Mouse (Mus musculus): Measurements from ENCODE around the gene Umad1.
A peak's percentile ranks its signal among the peaks of the same experiment; 100 is the strongest.

Umad1 gene

DNA sequence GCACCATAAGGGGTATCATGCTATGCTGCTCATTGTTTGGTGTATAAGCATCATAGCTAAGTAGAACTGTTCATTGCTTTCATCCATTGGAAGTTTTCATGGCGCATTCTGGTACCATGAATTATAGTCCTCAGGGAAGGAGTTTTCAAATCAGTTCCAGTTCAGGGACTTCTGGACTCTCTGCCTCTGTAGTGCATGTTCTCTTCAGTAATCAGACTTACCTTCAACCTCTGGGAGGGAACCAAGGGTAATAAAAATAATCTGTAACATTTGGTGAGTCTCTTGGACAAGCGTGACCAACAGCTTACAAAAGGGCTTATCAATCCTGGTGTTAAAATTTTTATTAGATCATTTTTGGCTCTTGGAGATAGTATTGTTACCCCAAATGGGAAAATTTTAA is 60.5 kb downstream of the Umad1 start:
- peak; percentile 6 to 11 for DNase-seq

DNA sequence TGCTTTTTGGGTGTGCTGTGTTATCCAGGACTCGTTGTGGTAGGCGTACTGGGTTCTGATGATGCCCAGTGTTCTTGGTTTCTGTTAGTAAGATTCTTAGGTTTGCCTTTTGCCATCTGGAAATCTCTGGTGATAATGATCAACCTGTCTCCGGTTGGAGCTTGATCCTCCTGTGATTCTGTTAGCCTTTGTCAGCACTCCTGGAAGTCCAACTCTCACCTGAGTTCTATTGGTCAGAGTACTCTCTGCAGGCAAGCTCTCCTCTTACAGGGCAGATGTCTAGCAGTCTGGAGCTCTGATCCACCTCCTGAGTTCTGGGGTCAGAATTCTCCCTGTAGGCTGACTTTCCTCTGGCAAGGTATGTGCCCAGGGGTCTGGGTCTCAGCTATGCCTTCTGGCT is 72.4 kb downstream of the Umad1 start:
- peak; percentile 8 to 14 for DNase-seq

DNA sequence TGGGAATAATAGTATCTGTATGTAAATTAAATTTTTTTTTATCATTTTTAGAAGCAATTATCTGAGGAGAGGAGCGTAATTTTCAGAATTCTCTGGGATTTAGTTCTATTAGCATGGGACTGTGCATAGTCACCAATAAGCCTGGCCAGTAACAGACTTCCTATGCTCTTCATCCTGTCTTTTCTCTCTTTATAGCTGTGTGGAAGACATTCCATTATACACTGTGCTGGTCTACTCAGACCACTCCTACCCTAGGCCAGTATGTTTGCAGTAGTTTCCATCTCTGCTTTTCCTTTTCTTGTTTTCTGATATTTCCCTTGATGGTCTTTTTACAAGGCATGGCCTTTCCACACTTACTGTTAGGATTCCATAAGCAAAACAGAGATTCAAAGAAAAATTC is 74.3 kb downstream of the Umad1 start:
- DNase-seq = no peak

DNA sequence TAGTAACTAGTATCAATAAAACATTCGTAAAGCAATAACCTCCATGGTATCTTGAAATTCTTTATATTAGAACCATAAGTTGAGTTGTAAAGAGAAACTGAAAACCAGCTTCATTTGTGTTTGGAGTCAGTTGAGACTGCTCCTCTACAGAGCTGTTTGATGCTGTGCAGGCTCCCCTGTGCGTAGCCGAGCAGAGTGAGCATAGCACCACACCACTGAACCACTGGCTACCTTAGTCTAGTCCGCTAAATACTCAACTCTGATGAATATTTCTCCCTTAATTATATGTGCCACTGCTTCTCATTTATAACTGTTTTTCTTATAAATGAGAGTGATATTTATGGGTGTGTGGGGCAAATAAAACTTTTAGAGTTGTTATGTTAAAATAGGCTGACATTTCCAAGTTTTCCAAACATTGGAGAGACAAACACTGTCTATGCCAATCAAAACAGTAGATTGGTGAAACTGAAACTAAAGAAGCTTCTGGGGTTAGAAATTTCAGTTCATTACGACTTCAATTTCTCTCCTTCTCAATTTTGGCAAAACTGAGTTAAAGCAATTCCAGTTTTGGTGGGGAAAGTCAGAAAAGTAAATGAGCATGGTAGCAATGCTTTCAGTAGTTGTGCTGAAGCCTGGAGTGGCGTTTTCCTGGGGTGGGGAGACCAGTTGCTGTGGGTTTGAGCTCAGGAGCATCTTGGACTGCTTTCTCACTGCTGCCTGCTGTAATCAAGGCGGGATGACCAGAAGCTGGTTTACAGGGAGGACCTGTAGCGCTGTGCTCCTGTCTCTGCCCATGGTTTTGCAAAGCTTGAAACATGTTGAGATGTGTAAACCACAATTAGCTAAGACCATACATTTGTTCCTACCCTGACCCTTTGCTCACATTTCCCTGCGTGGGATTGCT is 77.7 kb downstream of the Umad1 start:
- DNase-seq = no peak

DNA sequence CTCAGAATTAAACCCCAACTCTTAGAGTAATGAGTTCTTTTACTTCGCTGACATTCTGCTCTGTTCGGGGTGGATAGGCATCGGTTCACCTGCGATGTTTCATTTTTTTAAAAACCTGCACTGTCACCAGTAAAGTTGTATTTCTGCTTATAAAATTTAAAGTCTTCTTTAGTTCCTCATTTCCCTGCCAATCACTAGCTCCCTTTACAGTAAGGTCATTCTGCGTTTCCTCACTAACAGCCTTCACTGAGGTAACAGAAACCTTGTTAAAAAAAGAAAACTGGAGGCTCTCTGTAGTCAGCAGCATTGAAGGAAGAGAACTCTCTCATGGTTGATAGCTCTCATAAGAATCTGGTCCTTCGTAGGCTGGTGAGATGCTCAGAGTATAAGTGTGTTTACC is 80.4 kb downstream of the Umad1 start:
- no peak for DNase-seq

DNA sequence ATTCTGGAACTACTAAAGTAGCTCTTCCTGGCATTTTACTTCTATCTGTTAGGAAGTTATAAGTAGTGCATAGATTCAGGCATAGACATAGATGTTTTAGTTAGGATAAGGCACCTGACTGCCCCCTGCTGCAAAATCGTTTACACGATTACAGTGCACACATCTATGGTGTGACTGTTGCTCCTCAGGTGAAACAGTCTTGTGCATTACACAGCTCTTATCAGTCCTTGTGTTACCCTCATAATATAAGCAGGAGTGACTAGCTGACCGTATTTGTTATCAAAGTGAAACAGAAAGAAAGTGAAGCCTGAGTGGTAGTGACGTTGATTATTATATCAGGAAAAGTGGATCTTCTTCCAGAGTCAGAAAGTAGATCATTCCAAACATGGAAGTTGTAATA is 84.2 kb downstream of the Umad1 start:
- DNase-seq = no peak

DNA sequence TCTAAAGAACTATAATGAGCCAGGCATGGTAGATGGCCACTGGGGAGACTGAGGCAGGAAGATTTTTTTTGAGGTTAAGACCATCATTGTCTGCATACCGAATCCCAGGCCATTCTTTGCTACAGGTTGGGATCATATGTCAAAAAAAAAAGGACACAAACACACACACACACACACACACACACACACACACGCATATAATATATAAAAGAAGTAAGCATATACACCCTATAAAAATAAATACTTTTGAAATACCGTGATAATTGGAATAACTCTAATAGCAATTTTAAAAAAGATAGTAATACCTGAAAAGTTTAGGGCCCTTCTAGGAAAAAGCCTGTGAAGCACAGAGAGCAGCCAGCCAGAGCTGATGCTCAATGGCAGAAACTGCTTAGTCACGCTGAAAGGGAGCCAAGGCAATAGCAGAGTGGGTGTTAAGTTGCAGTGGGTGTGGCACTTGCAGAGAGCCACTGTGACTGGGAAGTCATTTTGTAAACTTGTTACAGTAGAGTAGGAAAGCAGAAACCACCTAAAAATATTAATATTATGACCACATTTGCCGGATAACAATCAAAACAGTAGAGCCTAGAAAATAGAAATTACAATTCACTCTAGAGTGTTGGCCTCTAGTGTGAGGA is 86.2 kb downstream of the Umad1 start:
- peak; percentile 22 to 30 for DNase-seq

DNA sequence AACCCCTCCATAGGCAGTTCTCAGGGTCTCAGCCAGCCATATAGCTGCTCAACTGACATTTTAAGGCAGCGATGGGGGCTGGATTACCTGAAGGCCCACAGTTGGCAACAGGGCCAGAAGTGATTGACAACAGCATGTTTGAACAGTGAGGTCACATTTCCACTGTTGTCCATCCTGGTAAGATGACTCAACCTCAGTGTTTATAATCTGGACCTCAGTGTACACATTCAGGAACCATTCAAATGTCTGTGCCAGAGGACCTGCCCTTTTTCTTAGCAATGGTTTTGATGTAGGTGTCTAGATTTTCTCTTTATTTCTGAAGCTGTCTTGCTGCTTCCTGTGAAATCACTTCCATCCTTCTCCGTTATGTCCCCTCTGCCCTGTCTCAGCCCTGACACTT is 88.1 kb downstream of the Umad1 start:
- DNase-seq = no peak

DNA sequence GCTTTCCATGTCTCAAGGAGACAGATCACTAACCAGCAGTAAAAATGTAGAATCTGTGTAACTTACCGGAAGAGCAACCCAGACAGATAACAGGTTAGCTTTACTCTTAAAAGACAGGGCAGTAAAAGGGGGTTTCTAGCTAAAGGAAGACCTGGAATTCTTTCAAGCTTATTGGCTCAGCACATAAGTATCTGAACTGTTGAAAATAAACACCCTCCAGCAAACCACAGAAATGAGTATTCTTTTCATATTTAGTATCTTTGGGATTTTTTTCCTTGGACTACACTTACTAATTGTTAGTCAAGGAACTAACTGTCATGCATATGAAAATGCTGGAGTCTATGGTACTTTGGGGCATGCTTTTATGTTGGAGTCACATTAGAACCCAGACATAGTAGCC is 89.3 kb downstream of the Umad1 start:
- no peak for DNase-seq

DNA sequence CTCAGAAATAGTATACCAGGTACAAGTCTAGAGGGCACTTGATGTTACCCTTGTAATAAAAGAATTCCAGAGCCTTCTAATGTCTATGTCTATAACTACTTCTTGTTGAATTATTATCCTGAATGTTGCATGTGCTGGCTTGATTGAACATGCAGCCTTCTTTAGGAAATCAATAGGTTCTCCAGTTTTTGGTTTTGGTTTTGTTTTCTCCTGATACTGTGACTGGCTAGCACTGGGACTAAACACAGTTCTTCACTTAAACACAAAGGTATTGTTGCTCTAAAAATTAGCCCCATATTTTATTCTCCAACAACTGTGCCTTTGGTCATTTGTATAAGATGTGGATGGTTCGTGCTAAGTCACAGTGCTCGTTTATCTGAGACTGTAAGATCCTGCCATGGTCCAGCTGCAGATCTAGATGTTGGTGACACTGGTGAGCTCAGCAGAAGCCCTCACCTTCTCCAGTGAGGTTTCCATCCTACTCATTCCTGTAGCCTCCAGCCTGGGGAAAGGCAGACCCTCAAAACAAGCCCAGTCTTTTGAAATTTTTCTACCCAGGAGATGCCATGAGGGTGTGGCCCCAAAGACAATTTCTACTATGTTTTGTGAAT is 90.1 kb downstream of the Umad1 start:
- DNase-seq = no peak

DNA sequence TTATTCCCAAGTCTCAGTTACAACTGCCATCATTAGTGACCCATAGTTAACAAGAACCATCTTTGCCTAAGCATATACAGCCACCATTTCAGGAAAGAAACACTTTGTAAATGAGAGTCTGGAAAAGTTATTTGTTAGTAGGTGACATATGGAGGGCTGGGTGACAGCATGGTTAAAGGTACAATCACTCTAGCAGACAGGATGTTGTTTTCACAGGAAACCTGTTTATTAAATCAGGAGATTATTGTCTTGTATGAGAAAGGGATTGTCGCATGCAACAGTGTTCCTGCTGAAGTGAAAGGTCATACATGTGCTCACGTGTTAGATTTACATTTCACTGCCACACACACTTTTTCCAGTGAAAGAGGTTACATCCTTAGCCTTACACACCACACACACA is 92.4 kb downstream of the Umad1 start:
- DNase-seq = no peak

DNA sequence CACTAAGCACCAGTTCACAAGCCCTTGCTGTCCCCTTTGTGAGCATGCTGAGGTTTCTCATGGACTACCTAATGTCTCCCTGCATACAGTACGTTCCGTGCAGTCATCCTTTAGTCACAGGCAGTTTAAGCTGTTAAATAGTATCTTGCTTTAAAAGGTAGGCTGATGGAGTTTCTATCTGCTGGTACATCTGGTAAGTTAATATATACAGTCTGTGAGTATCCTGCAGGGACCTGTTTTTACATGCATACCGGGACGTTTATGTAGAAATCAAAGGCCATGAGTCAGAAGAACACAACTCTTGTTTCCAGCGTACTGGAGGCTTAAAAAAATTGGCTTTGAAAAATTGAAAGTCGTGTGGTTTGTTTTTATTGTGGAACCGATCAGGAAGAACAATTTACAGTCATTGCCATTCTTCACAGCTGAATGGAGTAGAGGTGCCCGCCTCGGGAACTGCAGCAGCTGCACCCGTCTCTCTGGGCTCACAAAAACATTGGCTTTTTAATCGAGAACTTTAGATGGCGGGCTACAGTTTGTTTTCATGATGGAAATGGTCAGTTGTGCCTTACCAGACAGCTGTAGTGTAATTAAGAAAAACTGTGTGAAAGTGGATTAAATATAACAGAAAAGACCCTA is 93.6 kb downstream of the Umad1 start:
- DNase-seq = no peak

DNA sequence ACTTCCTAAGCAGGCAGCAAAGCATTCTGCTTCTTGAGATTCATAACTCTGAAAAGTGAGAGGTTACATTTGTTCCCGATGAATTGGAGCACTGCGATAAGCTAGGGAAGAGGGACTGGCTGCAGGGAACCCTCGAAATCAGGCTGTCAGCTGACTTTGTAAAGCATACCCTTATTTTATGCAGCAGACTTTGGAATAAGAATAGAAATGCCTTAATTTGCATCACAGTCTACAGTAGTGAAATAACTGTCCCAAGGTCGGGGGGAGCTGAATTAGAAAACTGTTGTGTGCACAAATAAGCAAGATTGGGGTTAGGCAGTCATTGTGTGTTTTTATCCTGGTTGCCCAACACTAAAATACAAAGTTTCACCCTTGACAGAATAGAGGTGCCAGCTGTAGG is 94.4 kb downstream of the Umad1 start:
- DNase-seq = no peak

DNA sequence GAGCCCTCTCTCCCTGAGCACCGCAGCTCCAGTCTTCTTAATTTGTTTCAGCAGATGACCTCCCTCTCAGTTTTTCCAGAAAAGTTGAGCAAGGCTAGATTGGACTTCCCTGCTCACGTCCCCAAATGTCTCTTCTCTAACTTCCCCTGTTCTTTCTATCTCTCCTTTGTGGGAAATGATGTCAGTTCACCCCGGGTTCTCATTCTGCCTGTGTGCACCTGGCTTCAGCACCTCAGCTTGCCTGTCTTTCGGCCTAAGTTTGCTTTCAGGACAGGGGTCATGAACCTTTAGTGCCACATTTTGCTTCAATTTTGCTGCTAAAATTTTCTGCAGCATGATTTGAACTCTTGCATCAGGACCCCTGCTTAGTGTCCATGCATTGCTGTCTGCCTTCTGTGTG is 95.8 kb downstream of the Umad1 start:
- no peak for DNase-seq

DNA sequence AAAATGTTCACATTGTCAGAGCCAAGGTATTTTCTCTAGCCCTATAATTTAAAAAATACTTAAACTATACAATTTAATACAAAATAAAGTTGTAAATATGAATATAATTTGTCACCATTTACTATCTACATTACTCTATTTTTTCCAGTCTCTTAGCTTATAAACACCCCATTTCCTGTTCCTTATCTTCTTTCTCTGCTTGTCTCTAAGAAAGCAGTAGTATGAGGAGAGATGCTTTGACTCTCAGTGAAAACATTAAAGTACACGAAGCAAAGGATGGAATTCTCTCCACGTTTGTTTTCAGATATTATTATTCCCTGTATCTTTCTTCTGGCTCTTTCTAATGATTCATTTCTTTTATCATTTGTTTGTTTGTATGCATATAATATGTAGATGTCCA is 99.1 kb downstream of the Umad1 start:
- no peak for DNase-seq

DNA sequence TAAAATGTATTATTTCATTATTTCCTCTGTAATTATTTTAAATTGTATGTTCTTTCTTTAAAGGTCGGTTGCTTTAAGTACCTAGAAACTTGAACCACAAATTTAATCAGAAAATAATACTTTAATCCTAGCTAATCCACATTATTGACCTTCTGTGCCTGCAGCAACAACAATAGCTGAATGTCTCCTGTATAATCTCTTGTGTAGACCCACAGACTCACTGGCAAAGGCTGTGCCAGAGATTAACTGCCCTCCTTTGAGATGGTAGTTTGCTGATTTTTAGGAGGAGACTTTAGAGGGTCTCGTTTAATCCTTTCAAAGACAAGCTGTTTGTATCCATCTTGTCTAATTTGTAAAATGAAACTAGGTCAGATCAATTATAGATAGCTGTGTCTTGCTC is 99.7 kb downstream of the Umad1 start:
- DNase-seq = no peak

DNA sequence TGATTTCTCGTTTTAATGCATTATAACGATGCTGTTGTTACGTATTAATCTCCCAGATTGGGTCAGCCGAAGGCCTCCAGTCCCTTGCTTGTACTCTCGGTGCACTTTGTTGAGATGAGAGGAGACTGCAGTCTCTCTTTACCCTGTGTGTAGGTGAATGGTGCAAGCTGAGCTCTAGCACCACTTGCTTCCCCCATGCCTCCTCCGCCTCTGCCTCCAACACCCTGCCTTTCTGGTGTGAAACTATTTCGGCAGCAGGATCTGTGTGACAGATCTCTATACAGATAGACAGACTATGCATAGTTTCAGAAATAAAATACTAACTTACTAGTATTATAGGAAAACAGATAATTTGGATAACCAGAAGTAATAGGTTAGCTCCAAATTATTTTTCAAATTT is 101.7 kb downstream of the Umad1 start:
- no peak for DNase-seq

DNA sequence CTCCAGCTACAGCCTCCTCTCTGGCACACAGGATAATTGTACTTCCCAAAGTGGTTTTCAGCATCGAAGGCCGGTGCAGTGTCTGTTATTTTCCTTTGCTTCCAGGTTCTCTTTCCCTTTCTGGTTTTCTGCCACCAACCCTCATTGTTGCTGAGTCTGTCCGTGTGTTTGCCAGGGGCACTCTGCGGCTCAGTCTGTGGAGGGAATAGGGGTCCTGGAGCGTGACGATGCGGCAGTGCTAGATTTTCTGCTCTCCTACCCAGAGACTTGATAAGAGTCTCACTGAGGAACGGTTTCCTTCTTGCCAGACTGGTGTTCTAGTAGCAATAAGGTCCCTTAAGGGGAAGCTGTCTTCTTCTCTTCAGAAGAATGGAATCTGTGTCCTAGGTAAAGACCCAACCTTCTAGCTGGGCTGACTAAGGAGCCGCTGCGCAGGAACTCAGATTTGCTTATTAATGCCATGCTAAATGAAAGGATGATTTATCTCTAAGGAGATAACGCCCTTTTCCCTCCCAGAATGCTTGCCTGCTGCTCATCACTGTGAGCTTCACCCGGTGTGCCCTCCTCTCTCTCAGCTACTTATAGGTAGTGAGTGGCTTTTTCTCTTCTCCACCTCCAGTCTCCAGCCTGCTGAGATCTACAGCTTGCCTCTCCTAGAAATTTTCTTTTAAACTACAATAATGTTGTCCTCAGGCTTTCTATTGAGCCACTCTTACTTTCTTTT is 105.1 kb downstream of the Umad1 start:
- DNase-seq = no peak

DNA sequence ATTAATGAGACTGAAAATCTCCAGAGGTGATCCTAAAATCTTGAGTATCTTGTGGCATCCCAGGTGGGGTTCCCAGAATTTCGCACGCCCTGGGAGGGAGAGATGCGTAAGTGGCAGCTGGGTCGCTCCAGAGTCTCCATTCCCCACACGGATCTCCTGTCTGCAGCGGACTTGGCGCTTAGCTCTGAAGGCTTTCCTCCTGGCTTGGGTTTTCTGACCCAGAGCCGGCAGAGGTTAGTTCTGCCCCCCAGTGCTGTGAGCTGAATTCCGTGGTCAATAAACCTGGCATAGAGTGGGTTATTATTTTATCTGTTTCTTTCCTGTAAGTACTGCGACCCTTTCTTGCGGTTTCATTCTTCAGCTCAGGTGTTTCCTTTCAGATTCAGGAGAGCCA is 105.7 kb downstream of the Umad1 start:
- no peak for DNase-seq

DNA sequence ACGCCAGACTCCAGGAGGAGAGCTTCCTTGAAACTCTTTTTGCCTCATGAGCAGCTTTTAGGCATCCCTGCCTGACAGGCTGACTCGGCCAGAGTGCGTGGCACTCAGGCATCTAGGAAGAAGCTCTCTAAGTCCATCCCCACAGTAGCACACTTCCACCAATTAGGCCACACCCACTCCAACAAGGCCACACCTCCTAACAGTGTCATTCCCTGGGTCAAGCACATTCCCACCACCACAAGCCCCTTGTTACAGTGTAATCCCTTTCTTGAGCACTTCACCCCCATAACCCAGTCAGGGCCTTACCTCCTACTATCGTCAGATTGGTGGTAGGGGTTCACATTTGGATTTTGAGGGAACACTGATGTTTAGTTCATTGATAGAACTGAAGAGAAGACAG is 108.6 kb downstream of the Umad1 start:
- DNase-seq = no peak

DNA sequence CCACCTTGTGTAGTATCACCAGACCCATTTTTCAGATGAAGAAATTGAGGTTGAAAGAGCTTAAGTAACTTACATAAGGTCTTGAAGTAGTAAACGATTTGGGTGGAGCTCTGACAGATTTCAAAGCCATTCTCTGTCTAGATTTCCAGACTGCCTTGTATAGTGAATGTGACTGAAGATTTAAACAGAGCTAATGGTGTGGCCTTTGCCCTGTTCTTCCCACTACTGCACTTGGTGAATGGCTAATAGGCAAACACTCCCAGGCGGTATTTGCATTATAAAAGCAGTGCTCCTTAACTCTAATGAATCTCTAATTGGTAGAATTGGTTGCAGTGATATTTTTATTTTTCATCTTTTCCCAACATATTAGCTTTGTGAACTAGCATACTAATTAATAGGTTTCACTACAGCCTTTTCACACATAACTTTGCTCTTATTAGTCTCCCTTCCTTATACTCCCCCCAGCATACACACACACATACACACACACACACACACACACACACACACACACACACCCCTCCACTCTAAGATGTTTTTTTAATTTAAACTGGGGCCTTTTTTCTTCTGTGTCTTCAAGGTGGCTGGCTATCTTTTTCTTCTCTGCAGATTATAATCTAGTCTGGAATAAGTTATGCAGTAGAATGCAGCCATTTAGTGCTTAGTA is 109.2 kb downstream of the Umad1 start:
- no peak for DNase-seq

DNA sequence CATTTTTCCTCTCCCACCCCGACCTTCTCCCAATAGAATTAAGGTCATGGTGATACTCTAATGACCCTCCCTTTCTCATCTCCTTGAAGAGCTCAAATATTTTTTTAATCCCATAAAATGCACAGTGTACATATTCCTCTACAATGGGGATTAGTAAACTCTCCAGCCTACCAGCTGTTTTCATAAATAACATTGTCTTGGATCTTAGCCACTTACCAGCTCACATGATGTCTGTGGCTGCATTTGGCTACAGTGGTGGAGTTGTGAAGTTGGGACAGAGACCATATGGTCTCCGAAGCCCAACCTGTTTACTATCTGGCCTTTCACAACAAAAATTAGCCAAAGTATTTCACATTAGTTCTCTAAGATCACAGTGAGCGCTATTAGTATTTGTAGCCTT is 111.5 kb downstream of the Umad1 start:
- DNase-seq = no peak

DNA sequence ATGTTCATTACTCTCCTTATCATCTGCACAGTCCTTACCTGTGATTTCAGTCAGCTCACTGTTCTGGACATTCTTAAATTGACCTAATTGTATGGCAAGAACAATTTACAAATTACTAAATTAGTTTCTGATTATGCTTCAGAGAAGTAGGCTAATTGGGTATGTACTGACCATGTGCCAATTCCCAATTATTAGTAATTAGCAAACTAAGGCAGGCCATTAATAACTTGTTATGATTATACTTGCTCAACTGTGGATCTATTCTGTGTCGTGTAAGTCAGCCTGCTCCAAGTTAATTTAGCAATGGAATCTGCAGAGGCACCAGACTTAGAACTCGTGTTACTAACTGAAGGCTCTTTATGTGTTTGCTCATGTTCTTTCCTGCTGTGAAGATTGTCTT is 114.0 kb downstream of the Umad1 start:
- DNase-seq = no peak

All from kidney, adult 8-10 months (tissue).